In genomic region chr10:93297774-93298173, GRCm38 (mm10) we compare ENCODE assay signal across 12 mouse cellular contexts. TPM values are rescaled to one million over a fixed set of nuclear protein-coding genes. Genes with fewer than 3 reads are reported as not detected.
DNase-seq lines count a peak whose midpoint lies in the region; ATAC-seq and TF ChIP-seq lines count a peak whose summit lies in the region.
"Had no signal": no experiment of that assay in that cellular context is flagged by ENCODE, and none has a peak within 500 bp of the region (broad histone marks: within the 10 kb centered on the region; RNA-seq: fewer than 3 reads in every experiment).

No protein-coding gene starts in this region.

- H3K4me3 ChIP-seq in kidney, adult 2 months (ENCODE audit: insufficient read depth, low read depth, low read length) = no peak overlapping the region
- H3K4me3 ChIP-seq in heart, embryonic 14.5 days (ENCODE audit: control insufficient read depth in 1 of 2, insufficient read depth in 1 of 2, low read depth in 1 of 2, low read length in 2 of 2) = no peak overlapping the region
- no peak overlapping the region for H3K4me3 ChIP-seq in lung, postnatal 0 days (ENCODE audit: low read depth, low read length)
- H3K4me3 ChIP-seq: hindbrain, embryonic 15.5 days had no signal

- no peaks in the 10 kb centered on the region for H3K36me3 ChIP-seq in kidney, adult 2 months (ENCODE audit: control insufficient read depth, insufficient read depth, low read length)
- H3K36me3 ChIP-seq in heart, embryonic 14.5 days (ENCODE audit: control insufficient read depth, insufficient read depth, low read length) = no peaks in the 10 kb centered on the region
- H3K36me3 ChIP-seq in lung, postnatal 0 days (ENCODE audit: insufficient read depth, low read length) = no peaks in the 10 kb centered on the region
- H3K36me3 ChIP-seq: hindbrain, embryonic 15.5 days had no signal

- H3K9ac ChIP-seq in heart, embryonic 14.5 days (ENCODE audit: low read length) = peak overlapping the region; percentile 25; the same call in 1 of the 2 replicates
- no peak overlapping the region for H3K9ac ChIP-seq in lung, postnatal 0 days (replicated peaks; ENCODE audit: low read depth)
- H3K9ac ChIP-seq: hindbrain, embryonic 15.5 days had no signal

- TF ChIP-seq POLR2A in kidney, adult 2 months (IDR thresholded peaks at IDR 0.05; ENCODE audit: low read depth, low read length) = no peak

- peak overlapping the region; percentile 69; the same call in 1 of the 2 replicates for H3K27ac ChIP-seq in kidney, adult 2 months (ENCODE audit: insufficient read depth, low read depth, low read length)
- H3K27ac ChIP-seq in heart, embryonic 14.5 days (replicated peaks in 1 of 2; ENCODE audit: control insufficient read depth in 1 of 2, insufficient read depth in 1 of 2, low read depth in 2 of 2, low read length in 2 of 2) = peak overlapping the region; percentile 78 to 81; a peak in 3 of 4 replicates
- H3K27ac ChIP-seq in lung, postnatal 0 days (ENCODE audit: low read length) = peak overlapping the region; percentile 71
- H3K27ac ChIP-seq: macrophage had no signal

- peaks cover 5% of the 10 kb centered on the region; the same call in 1 of the 2 replicates for H3K4me1 ChIP-seq in kidney, adult 2 months (ENCODE audit: control insufficient read depth, insufficient read depth, low read length)
- H3K4me1 ChIP-seq in heart, embryonic 14.5 days (ENCODE audit: control insufficient read depth in 2 of 2, insufficient read depth in 2 of 2, low read length in 2 of 2) = peaks cover 14 to 28% of the 10 kb centered on the region in 2 experiments
- H3K4me1 ChIP-seq in lung, postnatal 0 days (ENCODE audit: insufficient read depth, low read depth, low read length) = no peaks in the 10 kb centered on the region; the same call in 1 of the 2 replicates

- H3K4me2 ChIP-seq in heart, embryonic 14.5 days (ENCODE audit: low read length) = peak overlapping the region; percentile 14; the same call in 1 of the 2 replicates
- H3K4me2 ChIP-seq in lung, postnatal 0 days (replicated peaks; ENCODE audit: low read depth, low read length) = peak overlapping the region; percentile 22; the same call in 1 of the 2 replicates
- H3K4me2 ChIP-seq: hindbrain, embryonic 15.5 days had no signal

- no peaks in the 10 kb centered on the region for H3K27me3 ChIP-seq in kidney, adult 2 months (replicated peaks; ENCODE audit: control insufficient read depth, insufficient read depth, low read length)
- no peaks in the 10 kb centered on the region for H3K27me3 ChIP-seq in heart, embryonic 14.5 days (ENCODE audit: control insufficient read depth, insufficient read depth, low read length)
- H3K27me3 ChIP-seq in lung, postnatal 0 days (replicated peaks; ENCODE audit: insufficient read depth, low read length) = no peaks in the 10 kb centered on the region
- H3K27me3 ChIP-seq: hindbrain, embryonic 15.5 days; Patski had no signal

- 35% methylated on average over 5 of the region's 5 CpGs for WGBS in kidney, adult 2 months
- 41% methylated on average over 5 of the region's 5 CpGs for WGBS in heart, embryonic 14.5 days
- WGBS in lung, postnatal 0 days = 25% methylated on average over 5 of the region's 5 CpGs

- ATAC-seq in heart, embryonic 14.5 days (ENCODE audit: insufficient number of reproducible peaks, insufficient read depth, low FRiP score, low read depth) = peak; percentile 47; the same call in 1 of the 2 replicates
- ATAC-seq in lung, postnatal 0 days = peak; percentile 76
- ATAC-seq: Patski had no signal

- TF ChIP-seq CTCF in kidney, adult 2 months (conservative IDR thresholded peaks at IDR 0.05; ENCODE audit: insufficient read depth, insufficient read length, low read depth, low read length) = no peak
- TF ChIP-seq CTCF in lung, postnatal 0 days (IDR thresholded peaks at IDR 0.05) = peak; percentile 43

- H3K9me3 ChIP-seq in heart, embryonic 14.5 days (ENCODE audit: control insufficient read depth, low read length) = no peaks in the 10 kb centered on the region
- H3K9me3 ChIP-seq in lung, postnatal 0 days (ENCODE audit: low read length) = no peaks in the 10 kb centered on the region
- H3K9me3 ChIP-seq: hindbrain, embryonic 15.5 days had no signal

- DNase-seq in kidney, adult 2 months = peak; percentile 83
- DNase-seq in kidney, adult 18-20 months = no peak
- peak; percentile 13 for DNase-seq in T-cell, adult 2 months (ENCODE audit: low spot score)
- DNase-seq in lung, postnatal 0 days (ENCODE audit: low spot score) = peak; percentile 76
- no peak for DNase-seq in cerebellum, adult 18-20 months
- DNase-seq in testis, postnatal 10 days (ENCODE audit: low spot score) = no peak
- no peak for DNase-seq in cerebellum, adult 11 months
- DNase-seq: cerebellum, postnatal 36 days had no signal

- peak; percentile 82 for TF ChIP-seq EP300 in lung, postnatal 0 days (IDR thresholded peaks at IDR 0.05)

RNA-seq across cellular contexts. Expression of gene Elk3, which starts 13.2 kb away (rescaled TPM):
- 27.5 and 28.1 TPM in 2 replicates for polyA plus RNA-seq in kidney, adult 2 months (2012; rRNA removed)
- 42.8 and 46.5 TPM in 2 replicates for polyA plus RNA-seq in heart, embryonic 14.5 days (2014; fragmentation: Nextera tagmentation; extraction: Ambion mirVana)
- polyA plus RNA-seq in lung, postnatal 0 days (2015; fragmentation: Nextera tagmentation; extraction: Ambion mirVana) = 56.0 and 61.5 TPM in 2 replicates

Comparison
In these comparisons a context has a peak if more than half of its experiments do, and no peak if none do; other contexts are left out.
1. DNase-seq: peak in kidney, adult 2 months (single experiment), T-cell, adult 2 months (single experiment) and lung, postnatal 0 days (single experiment); none in kidney, adult 18-20 months (single experiment), cerebellum, adult 18-20 months (0 of 2), testis, postnatal 10 days (single experiment) and cerebellum, adult 11 months (single experiment).
2. Peak in every context shown above with its lines, with median percentiles within 50 percentile points of each other: H3K27ac ChIP-seq.